Mouse (Mus musculus) neural tube, embryonic 11.5 days (tissue): ENCODE measurements around the gene Wdr5b. TPM values are rescaled to one million over a fixed set of nuclear protein-coding genes. Genes with fewer than 3 reads are reported as not detected.
"Not testable (repeated sequence)": the region's sequence is repeated elsewhere in the genome, so short reads cannot be mapped to it uniquely, and the experiment has no call there.

ENCODE experiments used
- ATAC-seq: fragments of 200-750 bp; cut with Nextera tagmentation; 2 replicates; pipeline ENCODE4 v1.8.0; 2017; ENCODE audit warnings: moderate number of reproducible peaks, mild to moderate bottlenecking, moderate TSS enrichment, moderate library complexity; ENCODE audit not compliant: insufficient read depth, low FRiP score, low TSS enrichment
- DNase-seq: peaks from one replicate; pipeline ENCODE4 v3.0.0-alpha.2; 2015; ENCODE audit warnings: low spot score
- H3K27ac ChIP-seq: fragments of 300-500 bp; sonication (generic); 2 replicates; pipeline ENCODE4 v1.5.1; 2014; ENCODE audit warnings: low read depth, mild to moderate bottlenecking, low read length
- H3K27me3 ChIP-seq: fragments of 300-500 bp; sonication (generic); 2 replicates; pipeline ENCODE4 v1.6.1; 2014; ENCODE audit warnings: mild to moderate bottlenecking, low read length, mixed read lengths; ENCODE audit not compliant: control insufficient read depth, insufficient read depth
- H3K36me3 ChIP-seq: fragments of 300-500 bp; sonication (generic); 2 replicates; pipeline ENCODE4 v1.6.1; 2014; ENCODE audit warnings: mild to moderate bottlenecking, low read length, moderate library complexity, mixed read lengths; ENCODE audit not compliant: control insufficient read depth, insufficient read depth
- H3K4me1 ChIP-seq: fragments of 300-500 bp; sonication (generic); 2 replicates; pipeline ENCODE4 v1.6.1; 2014; ENCODE audit warnings: low read length, mixed read lengths; ENCODE audit not compliant: control insufficient read depth, insufficient read depth
- H3K4me2 ChIP-seq: fragments of 300-500 bp; sonication (generic); 2 replicates; pipeline ENCODE4 v1.6.1; 2014; ENCODE audit warnings: low read depth, mild to moderate bottlenecking, moderate library complexity
- H3K4me3 ChIP-seq: fragments of 300-500 bp; sonication (generic); 2 replicates; pipeline ENCODE4 v1.5.1; 2014; ENCODE audit warnings: low read depth, low read length
- H3K9ac ChIP-seq: fragments of 300-500 bp; sonication (generic); 2 replicates; pipeline ENCODE4 v1.6.1; 2014; ENCODE audit warnings: mild to moderate bottlenecking, low read length
- H3K9me3 ChIP-seq: fragments of 300-500 bp; sonication (generic); 2 replicates; pipeline ENCODE4 v1.6.1; 2016; ENCODE audit warnings: low read length; ENCODE audit not compliant: control insufficient read depth
- WGBS: fragments of 180-500 bp; shearing (Covaris S2); extraction: QIAGEN DNeasy Blood & Tissue Kit; methylation state at CpG from one replicate; pipeline ENCODE4 v1.1.7; 2014; 5-methylcytosine and 5-hydroxymethylcytosine counted together
- polyA plus RNA-seq: library from polyadenylated mRNA; unstranded; fragments of >200 nt; fragmentation: Nextera tagmentation; extraction: Ambion mirVana; gene quantifications from 2 replicates; pipeline ENCODE4 v1.2.1, GENCODE M21; 2014

The Wdr5b gene
- polyA plus RNA-seq, 1 experiment from 2014 or later, result 11.7 TPM

DNA sequence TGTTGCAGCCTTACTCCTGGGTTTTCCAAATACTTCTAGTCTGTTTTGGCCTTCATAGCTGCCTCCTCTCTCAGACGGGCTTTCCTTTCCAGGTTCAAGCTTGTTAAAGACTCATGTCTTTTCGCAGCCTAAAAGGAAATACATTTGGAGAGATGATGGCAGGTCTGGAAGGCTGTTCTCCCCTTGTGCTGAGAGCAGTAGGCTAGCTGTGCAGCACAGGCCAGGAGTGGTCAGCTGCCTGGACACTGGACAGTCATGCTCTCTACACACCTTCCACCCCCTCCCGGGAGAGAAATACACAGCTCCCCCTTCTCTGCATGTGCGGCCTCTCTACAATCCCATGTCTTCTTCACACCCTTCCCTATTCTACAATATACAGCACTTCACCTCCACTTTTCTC, 3.0 kb downstream of the Wdr5b start:
- Histone ChIP-seq H3K27me3 (no peaks in the 10 kb centered on the region), H3K36me3 (peaks cover 4% of the 10 kb centered on the region), H3K4me1 (peaks cover 8% of the 10 kb centered on the region; the same call in 1 of the 2 replicates), H3K4me2 (no peak overlapping the region), H3K9me3 (no peaks in the 10 kb centered on the region), H3K9ac (no peak overlapping the region), H3K27ac (no peak overlapping the region), H3K4me3 (no peak overlapping the region)
- DNase-seq (no peak), ATAC-seq (no peak)
- WGBS, result 96% methylated on average over 4 of the region's 4 CpGs

DNA sequence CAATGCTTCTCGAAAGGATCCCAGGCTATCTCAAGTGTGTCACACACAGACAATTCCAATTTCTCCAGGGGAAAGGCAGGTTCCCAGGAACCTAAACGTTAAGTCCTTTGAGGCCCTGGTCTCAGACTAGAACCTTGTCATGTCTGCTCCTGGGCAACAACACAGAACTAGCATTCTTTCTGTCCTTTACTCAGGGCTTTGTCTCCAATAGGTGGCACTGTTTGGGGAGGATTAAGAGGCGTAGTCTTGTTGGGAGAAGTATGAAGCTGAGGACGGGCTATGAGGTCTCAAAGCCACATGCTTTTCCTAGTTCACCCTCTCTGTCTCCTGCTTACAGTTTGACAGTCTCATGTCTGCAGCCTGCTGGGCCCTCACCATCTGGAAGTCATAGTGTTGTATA, 6.5 kb downstream of the Wdr5b start:
- Histone ChIP-seq H3K27ac (no peak overlapping the region), H3K36me3 (peaks cover 11% of the 10 kb centered on the region), H3K4me3 (no peak overlapping the region), H3K4me1 (no peaks in the 10 kb centered on the region), H3K9me3 (no peaks in the 10 kb centered on the region), H3K4me2 (no peak overlapping the region), H3K27me3 (no peaks in the 10 kb centered on the region), H3K9ac (no peak overlapping the region)
- ATAC-seq, result no peak
- 92% methylated on average over 4 of the region's 4 CpGs for WGBS
- no peak for DNase-seq

DNA sequence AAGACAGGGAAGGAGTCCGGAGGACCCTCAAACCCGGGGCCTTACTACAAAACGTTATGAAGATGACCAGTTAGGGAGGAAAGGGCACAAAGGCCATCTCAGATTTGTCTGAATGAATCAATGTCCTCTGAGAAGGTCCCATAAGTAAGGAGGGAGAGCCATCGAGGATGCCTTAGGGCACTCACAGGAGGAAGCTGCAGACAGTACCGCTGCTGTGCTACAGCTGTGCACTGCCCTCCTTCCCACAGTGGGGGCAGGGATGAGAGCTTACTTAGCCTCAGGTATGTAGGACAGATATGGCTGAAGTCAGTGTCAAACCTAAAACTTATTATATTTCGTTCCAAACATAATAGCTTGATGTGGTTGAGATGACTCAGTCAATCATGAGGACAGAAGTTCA, 10.5 kb downstream of the Wdr5b start:
- no peak overlapping the region for H3K4me3 ChIP-seq
- ATAC-seq, result no peak
- H3K36me3 ChIP-seq, result peaks cover 8% of the 10 kb centered on the region
- no peak overlapping the region for H3K27ac ChIP-seq
- no peak overlapping the region for H3K4me2 ChIP-seq
- WGBS, result 93% methylated on average over 6 of the region's 6 CpGs
- H3K4me1 ChIP-seq, result no peaks in the 10 kb centered on the region
- H3K9me3 ChIP-seq, result no peaks in the 10 kb centered on the region
- H3K27me3 ChIP-seq, result no peaks in the 10 kb centered on the region
- no peak overlapping the region for H3K9ac ChIP-seq
- DNase-seq, result no peak

DNA sequence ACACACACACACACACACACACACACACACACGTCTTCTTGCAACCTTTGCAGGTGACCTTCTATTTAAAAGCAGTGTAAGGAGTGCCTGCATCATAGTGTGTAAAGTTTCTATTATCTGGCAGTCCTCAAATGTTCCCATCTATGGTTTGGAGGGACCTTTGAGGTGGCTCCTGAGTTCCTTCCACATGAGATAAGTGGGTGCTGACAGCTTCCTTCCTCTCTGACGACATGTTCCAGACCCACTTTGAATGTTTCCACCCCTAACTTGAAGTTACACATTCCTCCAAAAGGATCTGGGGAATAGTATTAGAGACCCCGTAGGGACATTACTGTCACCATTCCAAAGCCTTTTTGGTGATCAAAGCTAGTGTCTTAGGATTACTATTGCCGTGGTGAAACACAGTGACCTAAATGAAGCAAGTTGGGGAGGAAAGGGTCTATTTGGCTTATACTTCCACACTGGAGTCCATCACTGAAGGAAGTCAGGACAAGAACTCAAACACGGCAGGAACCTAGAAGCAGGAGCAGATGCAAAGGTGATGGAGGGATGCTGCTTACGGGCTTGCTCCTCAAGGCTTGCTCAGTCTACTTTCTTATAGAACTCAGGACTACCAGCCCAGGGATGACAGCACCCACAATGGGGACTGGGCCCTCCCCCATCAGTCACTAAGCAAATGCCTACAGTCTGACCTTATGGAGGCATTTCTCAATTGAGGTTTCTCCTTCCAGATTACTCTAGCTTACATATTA, 12.7 kb downstream of the Wdr5b start:
- Histone ChIP-seq H3K4me3 (no peak overlapping the region), H3K27me3 (no peaks in the 10 kb centered on the region), H3K4me1 (no peaks in the 10 kb centered on the region), H3K9ac (no peak overlapping the region), H3K27ac (no peak overlapping the region), H3K4me2 (no peak overlapping the region), H3K36me3 (peaks cover 8% of the 10 kb centered on the region), H3K9me3 (no peaks in the 10 kb centered on the region)
- 93% methylated on average over 6 of the region's 6 CpGs for WGBS
- ATAC-seq (no peak), DNase-seq (no peak)

DNA sequence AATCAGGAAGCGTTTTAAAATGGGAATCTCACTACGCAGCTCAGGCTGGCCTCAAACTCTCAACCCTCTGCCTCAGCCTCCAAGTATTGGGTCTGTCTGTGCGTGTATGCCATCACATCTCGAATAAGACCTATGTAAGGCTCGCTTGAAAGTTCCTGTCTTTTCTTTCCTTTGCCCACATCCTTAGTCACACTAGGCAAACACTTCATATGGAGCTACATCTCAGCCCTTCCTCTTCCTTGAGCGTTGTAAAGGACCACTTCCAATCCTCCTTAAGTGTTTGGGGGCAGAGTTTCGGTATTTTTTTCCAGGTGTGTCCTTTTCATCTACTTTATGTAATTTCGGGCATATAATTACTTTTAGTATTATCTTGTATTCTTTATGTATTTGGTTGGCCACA, 13.9 kb downstream of the Wdr5b start:
- no peaks in the 10 kb centered on the region for H3K4me1 ChIP-seq
- 93% methylated on average over 8 of the region's 8 CpGs for WGBS
- no peak overlapping the region for H3K27ac ChIP-seq
- no peak overlapping the region for H3K4me2 ChIP-seq
- no peak for DNase-seq
- H3K4me3 ChIP-seq, result no peak overlapping the region
- ATAC-seq, result no peak
- peaks cover 4% of the 10 kb centered on the region; the same call in 1 of the 2 replicates for H3K36me3 ChIP-seq
- no peaks in the 10 kb centered on the region for H3K27me3 ChIP-seq
- H3K9me3 ChIP-seq, result no peaks in the 10 kb centered on the region
- H3K9ac ChIP-seq, result no peak overlapping the region

DNA sequence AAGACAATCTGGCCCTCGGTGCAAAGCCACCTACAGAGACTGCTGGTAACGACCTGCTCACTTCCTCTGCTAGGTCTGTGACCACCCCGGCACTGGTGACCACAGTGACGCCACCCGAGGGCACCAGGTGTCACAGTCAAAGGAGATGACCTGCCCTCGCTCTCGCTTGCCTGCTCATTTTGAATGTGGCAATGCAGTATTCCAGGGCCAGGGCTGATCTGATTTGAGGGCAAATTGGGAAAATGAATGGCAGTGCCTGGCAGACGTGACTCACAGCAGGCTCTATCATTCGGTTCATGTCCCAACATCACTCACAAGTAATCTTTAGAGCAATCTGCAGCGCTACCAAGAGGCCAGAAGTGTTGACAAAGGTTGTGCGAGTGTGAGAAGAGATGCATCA, 15.4 kb downstream of the Wdr5b start:
- Histone ChIP-seq H3K27ac (no peak overlapping the region), H3K36me3 (peaks cover 2% of the 10 kb centered on the region; the same call in 1 of the 2 replicates), H3K9me3 (no peaks in the 10 kb centered on the region), H3K4me1 (no peaks in the 10 kb centered on the region), H3K27me3 (no peaks in the 10 kb centered on the region), H3K4me3 (no peak overlapping the region), H3K9ac (no peak overlapping the region), H3K4me2 (no peak overlapping the region)
- 89% methylated on average over 11 of the region's 11 CpGs for WGBS
- ATAC-seq, result no peak
- no peak for DNase-seq

DNA sequence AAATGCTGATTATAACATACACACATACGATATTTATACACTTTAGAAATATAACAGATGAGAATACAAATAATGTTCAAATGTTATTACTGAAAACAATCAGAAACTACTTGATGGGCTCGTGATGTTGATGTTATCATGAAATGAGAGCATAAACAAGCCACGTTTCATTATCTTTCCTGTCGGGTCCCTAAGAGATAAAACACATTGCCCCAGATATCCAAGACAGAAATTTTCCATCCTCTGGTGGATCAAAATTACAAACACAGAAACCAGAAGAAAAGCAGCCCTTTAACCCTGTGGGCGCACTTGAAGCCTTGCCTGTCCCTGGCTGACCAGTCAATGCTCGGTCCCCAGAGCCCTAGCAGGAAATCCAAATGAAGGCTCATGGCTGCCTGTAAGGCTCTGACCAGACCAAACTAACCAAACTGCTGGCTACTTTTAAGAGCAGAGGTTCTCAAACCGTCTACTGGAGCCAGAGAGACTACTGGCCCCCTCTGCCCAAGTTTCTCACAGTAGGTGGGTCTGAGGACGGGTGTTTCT, 17.0 kb downstream of the Wdr5b start:
- no peaks in the 10 kb centered on the region for H3K27me3 ChIP-seq
- 82% methylated on average over 8 of the region's 8 CpGs for WGBS
- DNase-seq, result no peak

DNA sequence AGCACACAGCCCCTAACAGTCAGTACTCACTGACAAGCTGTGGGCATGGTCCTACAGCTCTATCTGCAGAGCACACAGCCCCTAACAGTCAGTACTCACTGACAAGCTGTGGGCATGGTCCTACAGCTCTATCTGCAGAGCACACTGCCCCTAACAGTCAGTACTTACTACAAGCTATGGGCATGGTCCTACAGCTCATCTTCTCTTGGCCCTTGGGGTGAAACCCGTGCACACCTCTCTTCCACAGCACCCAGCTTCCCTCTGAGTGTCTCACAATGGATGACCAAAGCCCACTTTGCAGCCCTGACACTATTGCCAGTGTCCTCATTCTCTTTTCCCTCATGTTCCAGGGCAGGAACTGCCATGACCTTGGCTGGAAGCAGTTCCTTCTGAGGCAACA, 21.5 kb downstream of the Wdr5b start:
- DNase-seq, H3K27me3 ChIP-seq, H3K9me3 ChIP-seq, H3K36me3 ChIP-seq, ATAC-seq, H3K27ac ChIP-seq, H3K9ac ChIP-seq, H3K4me3 ChIP-seq, H3K4me1 ChIP-seq, H3K4me2 ChIP-seq: not testable (repeated sequence)
- 87% methylated on average over 1 of the region's 1 CpGs for WGBS

More for the DNA sequence above, 17.0 kb downstream of the Wdr5b start:
- no peaks in the 10 kb centered on the region for H3K36me3 ChIP-seq
- ATAC-seq, result no peak
- H3K4me3 ChIP-seq, result no peak overlapping the region
- H3K9me3 ChIP-seq, result no peaks in the 10 kb centered on the region
- H3K9ac ChIP-seq, result no peak overlapping the region
- H3K4me1 ChIP-seq, result no peaks in the 10 kb centered on the region
- H3K27ac ChIP-seq, result no peak overlapping the region
- H3K4me2 ChIP-seq, result no peak overlapping the region

DNA sequence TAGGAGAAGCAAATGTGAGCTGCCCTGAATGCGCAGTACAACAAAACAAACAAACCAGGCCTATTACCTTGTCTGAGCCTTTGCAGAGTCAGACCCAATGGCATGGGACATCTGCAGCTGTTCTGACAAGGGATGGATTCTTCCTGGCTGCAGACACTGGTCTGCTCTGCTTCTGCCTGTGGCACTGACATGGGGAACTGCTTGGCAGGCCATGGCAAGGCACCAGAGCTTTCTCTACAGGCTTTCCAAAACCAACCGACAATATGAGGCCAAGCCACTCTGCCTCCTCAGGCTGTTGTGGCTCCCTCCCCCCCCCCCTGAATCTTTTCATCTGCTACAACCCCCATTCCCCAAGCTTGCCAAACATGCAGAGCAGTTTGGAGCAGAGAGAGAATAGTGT, 22.3 kb downstream of the Wdr5b start:
- Histone ChIP-seq H3K9ac (no peak overlapping the region), H3K27me3 (no peaks in the 10 kb centered on the region), H3K36me3 (no peaks in the 10 kb centered on the region), H3K4me2 (no peak overlapping the region), H3K4me3 (no peak overlapping the region), H3K9me3 (no peaks in the 10 kb centered on the region), H3K4me1 (0 out of 2 replicates have a peak, but pooled peaks cover under 1% of the 10 kb centered on the region), H3K27ac (no peak overlapping the region)
- ATAC-seq, result no peak
- WGBS, result 75% methylated on average over 2 of the region's 2 CpGs
- no peak for DNase-seq
